8 mouse cellular contexts compared by ENCODE assay signal in the genomic region with DNA sequence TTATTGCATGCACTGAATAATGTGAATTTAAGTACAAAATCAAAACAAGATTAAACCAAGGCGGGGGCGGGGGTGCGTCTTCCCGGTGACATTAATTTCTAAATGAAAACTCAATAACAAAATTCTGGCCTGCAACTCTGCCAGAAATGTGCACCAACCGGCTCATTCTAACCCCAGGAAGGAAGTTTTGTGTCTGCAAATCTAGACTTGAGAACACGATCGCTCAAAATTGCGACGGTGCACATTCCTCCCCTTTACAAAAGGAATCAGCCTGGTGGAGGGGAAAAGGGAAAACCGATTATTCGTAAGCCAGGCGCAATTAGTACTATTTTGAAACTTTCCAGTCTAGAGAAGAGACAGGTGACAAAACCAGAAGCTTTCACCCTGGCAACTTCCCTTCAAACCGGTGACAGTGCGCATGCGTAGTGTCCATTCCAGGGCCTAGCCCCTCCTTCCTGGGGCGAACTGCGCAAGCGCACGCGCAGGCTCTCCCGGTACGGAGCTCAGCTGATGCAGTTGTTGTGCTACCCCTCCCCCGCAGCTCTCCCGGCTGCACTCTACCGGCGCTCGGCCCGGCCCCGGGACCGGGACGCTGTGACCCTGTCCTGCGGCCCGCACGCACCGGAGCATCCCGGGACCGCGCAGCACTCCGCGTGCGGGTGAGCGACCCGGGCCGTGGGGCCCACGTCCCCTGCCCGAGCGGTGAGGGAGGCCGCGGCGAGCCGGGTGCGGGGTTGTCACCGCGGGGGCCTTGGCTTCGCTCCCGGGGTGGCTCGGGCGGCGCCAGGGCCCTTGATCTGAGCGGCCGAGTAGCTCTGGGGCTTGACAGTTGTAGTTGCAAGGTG. TPM values are rescaled to one million over a fixed set of nuclear protein-coding genes. Genes with fewer than 3 reads are reported as not detected.
DNase-seq lines count a peak whose midpoint lies in the region; ATAC-seq lines count a peak whose summit lies in the region.

Gene Tmem106b (plus strand): TSS at position 458 of the 845 bp plus-strand sequence.

- peak; percentile 99 for DNase-seq in adipocyte (ENCODE audit: low spot score)
- peak; percentile 98 for DNase-seq in embryo, embryonic 10 days (ENCODE audit: low spot score)
- DNase-seq in gastrocnemius, postnatal 10 days, result peak; percentile 98
- DNase-seq in induced T-regulatory cell, adult 2 months (ENCODE audit: low read depth), result peak; percentile 98
- peak; percentile 86 to 96 for DNase-seq in left cerebral cortex, adult 9 months (ENCODE audit: low spot score in 2 of 2)
- DNase-seq in right cerebral cortex, postnatal 14 days, result peak; percentile 98
- peak; percentile 89 to 95 for DNase-seq in urinary bladder, postnatal 36 days (ENCODE audit: low spot score in 2 of 2)

- ATAC-seq in megakaryocyte progenitor cell, adult 5-6 weeks (replicated peaks; ENCODE audit: poor library complexity), result peak; percentile 88

RNA-seq across cellular contexts. Expression of gene Tmem106b, which starts in this region (rescaled TPM):
- total RNA-seq in gastrocnemius, postnatal 10 days (2021), result 10 to 100 TPM; 58.8 to 59.3 TPM
- 26.4 and 31.7 TPM in 2 replicates for total RNA-seq in megakaryocyte progenitor cell, adult 5-6 weeks (2015)
- total RNA-seq in megakaryocyte progenitor cell, adult 5-6 weeks (2017), result 11.2 and 24.7 TPM in 2 replicates

Comparison
In these comparisons a context has a peak if more than half of its experiments do, and no peak if none do; other contexts are left out.
1. Peak in every context shown above with its lines: DNase-seq and ATAC-seq.